Mouse (Mus musculus): ENCODE results near the gene Cyp4f37. TPM values are rescaled to one million over a fixed set of nuclear protein-coding genes. Genes with fewer than 3 reads are reported as not detected.

The Cyp4f37 gene
- total RNA-seq, 2 experiments from 2014 or later, result not detected

GRCm38 (mm10) chr17:32680404-32680803, 59.3 kb downstream of the Cyp4f37 start:
- peak; percentile 60; the same call in 1 of the 2 replicates for ATAC-seq (replicated peaks; ENCODE audit: poor library complexity)

- ATAC-seq (replicated peaks; ENCODE audit: poor library complexity), result no peak
These were observed 64.1 kb downstream of the Cyp4f37 start, which contains the start of gene Cyp4f15 for GRCm38 (mm10) chr17:32685048-32685750. Cyp4f15 (plus strand) TSS chr17:32685627.

Other genes with a start within 250 kb of the Cyp4f37 start
- gene Wiz, start 231.9 kb upstream of the Cyp4f37 start, total RNA-seq (2015), result 31.1 and 35.7 TPM in 2 replicates
- gene Wiz, start 231.9 kb upstream of the Cyp4f37 start, total RNA-seq (2017), result 4.0 and 5.1 TPM in 2 replicates
- gene Rasal3, start 217.7 kb upstream of the Cyp4f37 start, total RNA-seq (2015), result 48.0 and 53.2 TPM in 2 replicates
- 21.5 and 26.3 TPM in 2 replicates for gene Rasal3, start 217.7 kb upstream of the Cyp4f37 start, total RNA-seq (2017)
- 0.59 and 2.5 TPM in 2 replicates for gene Pglyrp2, start 197.1 kb upstream of the Cyp4f37 start, total RNA-seq (2015)
- 0.75 and 2.2 TPM in 2 replicates for gene Pglyrp2, start 197.1 kb upstream of the Cyp4f37 start, total RNA-seq (2017)
- gene Cyp4f39, start 168.6 kb upstream of the Cyp4f37 start, total RNA-seq (2015), result 0.17 TPM in 1 of 2 replicates, not detected in the other
- gene Cyp4f39, start 168.6 kb upstream of the Cyp4f37 start, total RNA-seq (2017), result 0.42 and 0.81 TPM in 2 replicates
- 0.32 and 1.2 TPM in 2 replicates for gene Cyp4f17, start 115.3 kb upstream of the Cyp4f37 start, total RNA-seq (2015)
- 0.29 and 1.5 TPM in 2 replicates for gene Cyp4f17, start 115.3 kb upstream of the Cyp4f37 start, total RNA-seq (2017)
- gene Cyp4f16, start 84.8 kb upstream of the Cyp4f37 start, total RNA-seq (2015), result 11.1 and 11.6 TPM in 2 replicates
- gene Cyp4f16, start 84.8 kb upstream of the Cyp4f37 start, total RNA-seq (2017), result 11.2 and 13.7 TPM in 2 replicates
- not detected in 2 replicates for gene Cyp4f40, start 37.6 kb downstream of the Cyp4f37 start, total RNA-seq (2015)
- gene Cyp4f40, start 37.6 kb downstream of the Cyp4f37 start, total RNA-seq (2017), result not detected in 2 replicates
- not detected in 2 replicates for gene Cyp4f15, start 64.3 kb downstream of the Cyp4f37 start, total RNA-seq (2015)
- gene Cyp4f15, start 64.3 kb downstream of the Cyp4f37 start, total RNA-seq (2017), result not detected in 2 replicates
- gene Zfp871, start 167.0 kb downstream of the Cyp4f37 start, total RNA-seq (2015), result 34.8 and 39.1 TPM in 2 replicates
- 22.2 and 24.4 TPM in 2 replicates for gene Zfp871, start 167.0 kb downstream of the Cyp4f37 start, total RNA-seq (2017)
- not detected in 2 replicates for gene Zfp811, start 188.6 kb downstream of the Cyp4f37 start, total RNA-seq (2015)
- gene Zfp811, start 188.6 kb downstream of the Cyp4f37 start, total RNA-seq (2017), result not detected in 2 replicates
- 4.9 and 7.9 TPM in 2 replicates for gene Zfp799, start 209.0 kb downstream of the Cyp4f37 start, total RNA-seq (2015)
- gene Zfp799, start 209.0 kb downstream of the Cyp4f37 start, total RNA-seq (2017), result 3.5 and 8.3 TPM in 2 replicates

All from megakaryocyte progenitor cell, adult 5-6 weeks (primary cell).